Mouse (Mus musculus): ENCODE results near the gene Nenf. TPM values are rescaled to one million over a fixed set of nuclear protein-coding genes. Genes with fewer than 3 reads are reported as not detected.

Nenf gene
- total and polyA plus RNA-seq, 2 experiments from 2014 or later = 184 to 185 TPM

GRCm38 (mm10) chr1:191316818-191317217 lies 1.2 kb downstream of the Nenf start:
- 81% methylated on average over 8 of the region's 8 CpGs for WGBS
- peak; percentile 44 for TF ChIP-seq CTCF (IDR thresholded peaks at IDR 0.05)
- no peak overlapping the region; the same call in 1 of the 2 replicates for H3K9ac ChIP-seq (replicated peaks; ENCODE audit: low read length, poor library complexity, severe bottlenecking)

GRCm38 (mm10) chr1:191313926-191314325 lies 4.1 kb downstream of the Nenf start:
- Histone ChIP-seq H3K9ac (replicated peaks; ENCODE audit: low read length, poor library complexity, severe bottlenecking) (no peak overlapping the region), H3K4me2 (ENCODE audit: low read depth, low read length, poor library complexity, severe bottlenecking) (no peak overlapping the region), H3K9me3 (ENCODE audit: low read length) (no peaks in the 10 kb centered on the region), H3K27ac (ENCODE audit: low read depth, low read length) (no peak overlapping the region), H3K4me3 (ENCODE audit: low read depth, low read length) (no peak overlapping the region), H3K36me3 (ENCODE audit: insufficient read depth, low read length) (no peaks in the 10 kb centered on the region), H3K27me3 (ENCODE audit: insufficient read depth, low read length) (no peaks in the 10 kb centered on the region), H3K4me1 (ENCODE audit: insufficient read depth, low read length) (no peaks in the 10 kb centered on the region)
- DNase-seq (ENCODE audit: low spot score) (no peak), ATAC-seq (ENCODE audit: low FRiP score) (no peak)
- 91% methylated on average over 4 of the region's 4 CpGs for WGBS
- no peak for TF ChIP-seq CTCF (IDR thresholded peaks at IDR 0.05)

More at GRCm38 (mm10) chr1:191316818-191317217, 1.2 kb downstream of the Nenf start:
- no peaks in the 10 kb centered on the region for H3K36me3 ChIP-seq (ENCODE audit: insufficient read depth, low read length)
- no peak overlapping the region for H3K27ac ChIP-seq (ENCODE audit: low read depth, low read length)
- no peaks in the 10 kb centered on the region for H3K27me3 ChIP-seq (ENCODE audit: insufficient read depth, low read length)
- no peaks in the 10 kb centered on the region for H3K4me1 ChIP-seq (ENCODE audit: insufficient read depth, low read length)
- ATAC-seq (ENCODE audit: low FRiP score) = no peak
- DNase-seq (ENCODE audit: low spot score) = no peak
- H3K9me3 ChIP-seq (ENCODE audit: low read length) = no peaks in the 10 kb centered on the region
- H3K4me2 ChIP-seq (ENCODE audit: low read depth, low read length, poor library complexity, severe bottlenecking) = peak overlapping the region; percentile 82
- peak overlapping the region; percentile 71 for H3K4me3 ChIP-seq (ENCODE audit: low read depth, low read length)

GRCm38 (mm10) chr1:191313158-191313557 lies 4.8 kb downstream of the Nenf start:
- Histone ChIP-seq H3K4me2 (ENCODE audit: low read depth, low read length, poor library complexity, severe bottlenecking) (no peak overlapping the region), H3K36me3 (ENCODE audit: insufficient read depth, low read length) (no peaks in the 10 kb centered on the region), H3K4me3 (ENCODE audit: low read depth, low read length) (no peak overlapping the region), H3K9me3 (ENCODE audit: low read length) (no peaks in the 10 kb centered on the region), H3K27me3 (ENCODE audit: insufficient read depth, low read length) (no peaks in the 10 kb centered on the region), H3K4me1 (ENCODE audit: insufficient read depth, low read length) (no peaks in the 10 kb centered on the region), H3K9ac (replicated peaks; ENCODE audit: low read length, poor library complexity, severe bottlenecking) (no peak overlapping the region), H3K27ac (ENCODE audit: low read depth, low read length) (no peak overlapping the region)
- no peak for TF ChIP-seq CTCF (IDR thresholded peaks at IDR 0.05)
- 74% methylated on average over 6 of the region's 6 CpGs for WGBS
- DNase-seq (ENCODE audit: low spot score) = no peak
- ATAC-seq (ENCODE audit: low FRiP score) = no peak

- no peaks in the 10 kb centered on the region for H3K27me3 ChIP-seq (ENCODE audit: insufficient read depth, low read length)
- peak; percentile 74 for DNase-seq (ENCODE audit: low spot score)
- 3% methylated on average over 14 of the region's 14 CpGs for WGBS
Observed at GRCm38 (mm10) chr1:191312513-191312941, 5.5 kb downstream of the Nenf start.

GRCm38 (mm10) chr1:191311296-191311898 lies 6.6 kb downstream of the Nenf start:
- 78% methylated on average over 4 of the region's 4 CpGs for WGBS
- H3K9ac ChIP-seq (replicated peaks; ENCODE audit: low read length, poor library complexity, severe bottlenecking) = no peak overlapping the region
- H3K27me3 ChIP-seq (ENCODE audit: insufficient read depth, low read length) = no peaks in the 10 kb centered on the region
- H3K4me2 ChIP-seq (ENCODE audit: low read depth, low read length, poor library complexity, severe bottlenecking) = no peak overlapping the region
- TF ChIP-seq CTCF (IDR thresholded peaks at IDR 0.05) = no peak
- peaks cover 3% of the 10 kb centered on the region for H3K36me3 ChIP-seq (ENCODE audit: insufficient read depth, low read length)
- no peaks in the 10 kb centered on the region for H3K4me1 ChIP-seq (ENCODE audit: insufficient read depth, low read length)
- ATAC-seq (ENCODE audit: low FRiP score) = no peak
- H3K4me3 ChIP-seq (ENCODE audit: low read depth, low read length) = no peak overlapping the region
- no peak overlapping the region for H3K27ac ChIP-seq (ENCODE audit: low read depth, low read length)
- DNase-seq (ENCODE audit: low spot score) = no peak
- no peaks in the 10 kb centered on the region for H3K9me3 ChIP-seq (ENCODE audit: low read length)

More at GRCm38 (mm10) chr1:191312513-191312941, 5.5 kb downstream of the Nenf start:
- ATAC-seq (ENCODE audit: low FRiP score) = peak; percentile 81
- Histone ChIP-seq H3K4me1 (ENCODE audit: insufficient read depth, low read length) (no peaks in the 10 kb centered on the region), H3K9me3 (ENCODE audit: low read length) (no peaks in the 10 kb centered on the region), H3K9ac (replicated peaks; ENCODE audit: low read length, poor library complexity, severe bottlenecking) (peak overlapping the region; percentile 51), H3K4me3 (ENCODE audit: low read depth, low read length) (peak overlapping the region; percentile 37), H3K36me3 (ENCODE audit: insufficient read depth, low read length) (no peaks in the 10 kb centered on the region), H3K4me2 (ENCODE audit: low read depth, low read length, poor library complexity, severe bottlenecking) (peak overlapping the region; percentile 39), H3K27ac (ENCODE audit: low read depth, low read length) (no peak overlapping the region)
- peak; percentile 88 for TF ChIP-seq CTCF (IDR thresholded peaks at IDR 0.05)

- 85% methylated on average over 9 of the region's 9 CpGs for WGBS
- DNase-seq (ENCODE audit: low spot score) = no peak
- Histone ChIP-seq H3K9ac (replicated peaks; ENCODE audit: low read length, poor library complexity, severe bottlenecking) (no peak overlapping the region), H3K4me1 (ENCODE audit: insufficient read depth, low read length) (no peaks in the 10 kb centered on the region), H3K4me2 (ENCODE audit: low read depth, low read length, poor library complexity, severe bottlenecking) (no peak overlapping the region), H3K27me3 (ENCODE audit: insufficient read depth, low read length) (no peaks in the 10 kb centered on the region), H3K36me3 (ENCODE audit: insufficient read depth, low read length) (peaks cover 3% of the 10 kb centered on the region), H3K4me3 (ENCODE audit: low read depth, low read length) (no peak overlapping the region), H3K27ac (ENCODE audit: low read depth, low read length) (no peak overlapping the region), H3K9me3 (ENCODE audit: low read length) (no peaks in the 10 kb centered on the region)
- peak; percentile 61 for TF ChIP-seq CTCF (IDR thresholded peaks at IDR 0.05)
- ATAC-seq (ENCODE audit: low FRiP score) = no peak
Observed at GRCm38 (mm10) chr1:191307766-191308455, 10.1 kb downstream of the Nenf start.
